Mouse (Mus musculus): Measurements from ENCODE around the gene Zcrb1.
A peak's percentile ranks its signal among the peaks of the same experiment; 100 is the strongest.

Gene Zcrb1

DNA sequence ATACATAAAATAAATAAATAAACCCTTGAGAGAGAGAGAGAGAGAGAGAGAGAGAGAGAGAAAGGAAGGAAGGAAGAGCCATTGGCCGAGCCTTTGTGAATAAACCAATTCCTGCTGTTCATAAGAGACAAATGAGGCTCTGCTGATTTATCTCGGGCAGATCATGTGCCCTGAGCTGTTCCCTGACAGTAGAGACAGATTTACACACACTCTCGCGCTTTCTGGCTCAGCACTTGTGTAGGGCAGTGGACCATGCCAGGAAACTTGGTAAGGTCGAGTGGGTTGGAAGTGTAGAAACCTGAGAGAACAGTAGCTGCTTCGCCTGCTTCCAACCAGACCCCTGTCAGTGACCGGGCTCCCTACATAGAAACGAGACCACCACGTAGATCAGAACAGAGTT is 29.6 kb downstream of the Zcrb1 start:
- no peak for DNase-seq (ENCODE audit: low spot score)

DNA sequence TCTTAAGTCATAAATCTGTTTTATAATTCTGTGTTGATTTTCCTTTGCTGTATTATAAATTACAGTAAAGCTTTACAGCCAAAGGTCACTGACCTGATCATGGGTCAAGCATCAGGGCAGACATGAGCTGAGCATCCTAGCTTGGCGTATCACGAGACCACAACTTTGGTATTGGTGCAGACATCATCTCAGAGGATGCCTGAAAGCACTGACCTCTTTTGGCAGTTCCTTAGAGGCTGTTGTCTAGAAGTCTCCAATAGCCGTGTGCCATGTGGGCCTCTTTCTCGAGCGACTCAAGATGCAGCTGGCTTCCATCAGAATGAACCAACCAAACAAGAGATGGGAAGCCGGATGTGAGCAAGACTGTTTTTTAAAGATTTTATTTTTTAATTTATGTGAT is 32.6 kb downstream of the Zcrb1 start:
- no peak for DNase-seq (ENCODE audit: low spot score)

DNA sequence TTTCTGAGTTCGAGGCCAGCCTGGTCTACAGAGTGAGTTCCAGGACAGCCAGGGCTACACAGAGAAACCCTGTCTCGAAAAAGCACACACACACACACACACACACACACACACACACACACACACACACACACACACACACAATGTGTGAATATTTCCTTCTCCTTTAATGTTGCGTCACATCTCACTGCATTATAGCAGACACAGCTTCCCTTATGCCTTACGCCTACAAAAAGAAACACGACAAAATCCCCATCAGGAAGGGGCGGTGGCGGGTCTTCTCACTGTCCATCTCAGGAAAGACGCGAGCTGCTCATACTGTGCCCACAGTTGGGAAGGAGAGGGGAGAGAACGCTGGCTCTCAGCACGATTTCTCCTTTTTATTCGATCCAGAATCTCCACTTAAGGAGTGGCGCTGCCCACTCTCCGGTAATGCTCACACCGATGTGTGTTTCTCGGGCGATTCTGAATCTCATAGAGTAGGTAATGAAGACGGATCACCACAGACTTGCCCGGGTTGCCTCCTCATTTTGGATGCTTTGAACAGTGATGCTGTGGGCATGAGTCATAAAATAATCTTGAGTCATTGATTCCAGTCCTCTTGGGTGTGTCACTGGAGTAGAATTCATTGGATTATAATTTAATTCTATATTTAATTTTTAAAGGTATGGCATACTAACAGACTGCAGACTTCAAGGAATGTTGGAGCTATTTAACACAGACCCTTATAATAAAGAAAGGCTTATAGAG is 39.6 kb downstream of the Zcrb1 start:
- no peak for DNase-seq (ENCODE audit: low spot score)

DNA sequence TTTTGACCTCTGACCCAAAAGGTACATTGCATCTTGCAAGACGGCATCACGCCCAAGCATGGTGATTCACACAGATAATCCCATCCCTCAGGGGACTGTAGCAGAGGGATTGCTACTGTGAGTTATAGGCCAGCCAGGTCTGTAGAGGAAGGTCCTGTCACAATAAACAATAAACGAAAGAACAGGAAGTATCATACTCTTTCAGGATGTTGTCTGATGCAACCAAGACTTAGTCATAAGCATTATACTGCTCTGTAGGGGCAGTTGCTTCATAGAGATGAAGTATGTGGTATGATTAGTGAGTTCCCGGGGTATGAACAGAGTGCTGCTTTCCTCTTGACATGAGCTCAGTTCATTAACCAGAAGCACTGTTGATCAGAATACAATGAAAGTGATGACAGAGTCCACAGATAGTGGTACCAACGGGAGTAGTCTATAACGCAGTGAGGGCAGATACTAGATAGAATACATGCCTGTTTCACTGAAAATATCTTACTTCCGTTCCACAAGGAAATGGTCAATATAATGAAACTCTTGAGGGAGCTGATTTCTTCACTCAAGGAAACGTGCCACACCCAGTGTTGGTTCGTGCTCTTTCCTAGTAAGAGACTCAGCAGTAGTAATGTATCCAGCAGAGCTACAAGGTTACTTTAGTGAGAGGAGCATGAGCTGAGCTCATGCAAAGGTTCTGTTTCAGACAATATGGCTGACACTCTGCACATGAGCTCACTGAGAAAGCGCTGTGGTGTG is 57.3 kb downstream of the Zcrb1 start:
- DNase-seq (ENCODE audit: low spot score), result no peak

DNA sequence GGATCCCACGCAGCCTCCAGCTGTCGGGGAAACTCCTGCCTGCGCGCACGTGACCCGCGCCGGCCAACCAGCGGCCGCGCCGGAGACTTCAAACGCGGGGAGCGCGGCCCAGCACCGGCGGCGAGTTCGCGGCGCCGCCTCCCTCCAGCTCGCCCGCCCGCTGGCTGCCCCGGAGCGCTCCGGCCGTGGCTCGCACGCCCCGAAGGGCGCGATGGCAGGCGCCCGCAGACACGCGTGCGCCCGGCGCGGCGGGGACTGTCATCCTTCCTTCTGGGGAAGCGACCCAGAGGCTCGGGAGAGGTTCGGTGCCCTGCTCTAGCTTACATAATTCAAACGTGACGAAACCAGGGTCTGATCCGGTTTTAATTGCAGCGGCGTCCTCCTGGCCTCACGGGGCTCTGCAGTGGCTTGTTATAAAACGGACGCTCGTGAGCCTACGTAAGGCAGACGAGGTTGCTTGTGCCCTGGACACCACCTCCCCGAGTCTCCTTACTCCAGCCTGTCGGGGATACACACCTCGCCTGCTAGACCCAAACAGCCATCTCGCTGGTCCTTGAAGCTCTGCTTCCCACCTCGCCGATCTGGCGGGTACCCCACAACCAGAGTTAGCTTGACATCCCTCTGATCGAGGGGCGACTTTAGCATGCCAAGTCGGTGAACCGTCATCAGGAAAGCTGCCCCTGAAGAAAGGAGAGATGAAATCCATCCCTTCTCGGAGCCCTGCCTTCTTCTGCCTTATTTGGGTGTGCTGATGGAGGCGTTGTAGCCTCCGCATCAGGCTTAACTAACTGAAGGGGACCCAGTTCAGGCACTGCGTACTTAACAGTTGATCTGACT is 61.0 kb downstream of the Zcrb1 start, which contains the start of gene Yaf2:
Yaf2 (minus strand) TSS at position 11 of the 837 bp plus-strand sequence.
- peak; percentile 68 for DNase-seq (ENCODE audit: low spot score)

DNA sequence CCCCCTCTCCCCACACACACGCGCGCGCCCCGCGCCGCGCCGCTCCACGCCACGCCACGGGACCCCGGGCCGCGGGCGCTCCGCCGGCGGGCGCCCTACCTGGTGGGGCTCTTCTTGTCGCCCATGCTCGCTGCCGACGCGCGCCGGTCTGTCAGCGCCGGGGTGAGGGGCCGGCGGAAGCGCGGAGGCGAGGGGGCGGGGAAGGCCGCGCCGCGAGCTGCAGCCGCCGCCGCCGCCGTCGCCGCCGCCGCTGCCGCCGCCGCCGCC is 61.5 kb downstream of the Zcrb1 start:
- no peak for DNase-seq (ENCODE audit: low spot score)
